Mouse (Mus musculus) MEL (cell line): Measurements from ENCODE around the gene Arf6. TPM values are rescaled to one million over a fixed set of nuclear protein-coding genes. Genes with fewer than 3 reads are reported as not detected.

ENCODE experiments used
- DNase-seq: peaks from one replicate; pipeline ENCODE4 v3.0.0; 2011; ENCODE audit warnings: low read depth, low spot score
- H3K27ac ChIP-seq: 2 replicates; pipeline ENCODE4 v1.5.1; 2012; ENCODE audit warnings: low read depth, mild to moderate bottlenecking, control low read depth, low read length, moderate library complexity; ENCODE audit not compliant: control insufficient read depth
- H3K27me3 ChIP-seq, 2 experiments: fragments of 150-350 bp in 1 of 2; sonication (generic) in 1 of 2; 2 replicates each; pipeline ENCODE4 v1.6.1; 2012; ENCODE audit warnings: low read length in 2 of 2, mild to moderate bottlenecking in 2 of 2, improper control_type of control experiment in 1 of 2, moderate library complexity in 1 of 2; ENCODE audit not compliant: insufficient read depth in 2 of 2, control insufficient read depth in 1 of 2
- H3K36me3 ChIP-seq, 2 experiments: 2 replicates each; pipeline ENCODE4 v1.6.1; 2012 to 2014; ENCODE audit warnings: low read length in 2 of 2, improper control_type of control experiment in 1 of 2, inconsistent platforms in 1 of 2, mild to moderate bottlenecking in 1 of 2; ENCODE audit not compliant: insufficient read depth in 2 of 2, control insufficient read depth in 1 of 2
- H3K4me1 ChIP-seq, 2 experiments: fragments of 150-350 bp in 1 of 2; sonication (generic) in 1 of 2; 2 replicates each; pipeline ENCODE4 v1.6.1; 2012; ENCODE audit warnings: low read length in 2 of 2, improper control_type of control experiment in 1 of 2, mild to moderate bottlenecking in 1 of 2; ENCODE audit not compliant: insufficient read depth in 2 of 2, control insufficient read depth in 1 of 2
- H3K4me3 ChIP-seq, 2 experiments: fragments of 150-350 bp in 1 of 2; sonication (generic) in 1 of 2; 2 replicates each; pipeline ENCODE4 v1.5.1; 2012; ENCODE audit warnings: low read depth in 2 of 2, low read length in 2 of 2, mild to moderate bottlenecking in 2 of 2, moderate library complexity in 2 of 2, control low read depth in 1 of 2, improper control_type of control experiment in 1 of 2; ENCODE audit not compliant: control insufficient read depth in 1 of 2, insufficient read depth in 1 of 2
- H3K79me2 ChIP-seq: 2 replicates; pipeline ENCODE4 v1.6.1; 2012; ENCODE audit warnings: mild to moderate bottlenecking, low read length, moderate library complexity; ENCODE audit not compliant: control insufficient read depth, poor library complexity, insufficient read depth
- H3K9ac ChIP-seq: 2 replicates; pipeline ENCODE4 v1.6.1; 2012; ENCODE audit warnings: low read depth, mild to moderate bottlenecking, control low read depth, low read length, moderate library complexity; ENCODE audit not compliant: control insufficient read depth, poor library complexity, severe bottlenecking
- H3K9me3 ChIP-seq: fragments of 150-350 bp; sonication (generic); replicated peaks from 2 replicates; pipeline ENCODE4 v1.6.1; 2012; ENCODE audit warnings: mild to moderate bottlenecking, low read length, improper control_type of control experiment, moderate library complexity; ENCODE audit not compliant: insufficient read depth
- BHLHE40 ChIP-seq: IDR thresholded peaks from 2 replicates; pipeline ENCODE4 v1.6.1; 2012; ENCODE audit warnings: low read depth, mild to moderate bottlenecking, inconsistent platforms, low read length, improper control_type of control experiment, borderline replicate concordance
- CHD1 ChIP-seq: IDR thresholded peaks from 2 replicates; pipeline ENCODE4 v1.6.1; 2012; ENCODE audit warnings: low read depth, mild to moderate bottlenecking, inconsistent platforms, low read length, improper control_type of control experiment
- CTCF ChIP-seq, 3 experiments: IDR thresholded peaks in 2 of 3; conservative IDR thresholded peaks in 1 of 3; 2 replicates each; pipeline ENCODE4 v1.5.1; 2011 to 2012; ENCODE audit warnings: low read length in 3 of 3, low read depth in 2 of 3, mild to moderate bottlenecking in 2 of 3, improper control_type of control experiment in 1 of 3, inconsistent platforms in 1 of 3, mixed read lengths in 1 of 3, moderate library complexity in 1 of 3; ENCODE audit not compliant: control insufficient read depth in 1 of 3, insufficient read depth in 1 of 3, poor library complexity in 1 of 3, severe bottlenecking in 1 of 3
- ELF1 ChIP-seq: IDR thresholded peaks from 2 replicates; pipeline ENCODE4 v1.6.1; 2014; ENCODE audit warnings: low read depth, mild to moderate bottlenecking, inconsistent platforms, low read length, improper control_type of control experiment, moderate library complexity
- EP300 ChIP-seq, 2 experiments: IDR thresholded peaks; 2 replicates each; pipeline ENCODE4 v1.6.1; 2011; ENCODE audit warnings: improper control_type of control experiment in 2 of 2, low read length in 2 of 2, low read depth in 1 of 2, mild to moderate bottlenecking in 1 of 2
- ETS1 ChIP-seq: IDR thresholded peaks from 2 replicates; pipeline ENCODE4 v1.6.1; 2012; ENCODE audit warnings: low read depth, mild to moderate bottlenecking, inconsistent platforms, low read length, improper control_type of control experiment, moderate library complexity
- GABPA ChIP-seq: IDR thresholded peaks from 2 replicates; pipeline ENCODE4 v1.6.1; 2012; ENCODE audit warnings: low read depth, mild to moderate bottlenecking, inconsistent platforms, low read length, improper control_type of control experiment, moderate library complexity
- HCFC1 ChIP-seq: IDR thresholded peaks from 2 replicates; pipeline ENCODE4 v1.6.1; 2012; ENCODE audit warnings: low read depth, mild to moderate bottlenecking, inconsistent platforms, low read length, improper control_type of control experiment, moderate library complexity
- MAFK ChIP-seq: IDR thresholded peaks from 2 replicates; pipeline ENCODE4 v1.6.1; 2011; ENCODE audit warnings: low read depth, mild to moderate bottlenecking, low read length, improper control_type of control experiment, borderline replicate concordance
- MAZ ChIP-seq: IDR thresholded peaks from 2 replicates; pipeline ENCODE4 v1.6.1; 2012; ENCODE audit warnings: low read depth, mild to moderate bottlenecking, inconsistent platforms, low read length, improper control_type of control experiment
- MEF2A ChIP-seq: IDR thresholded peaks from 2 replicates; pipeline ENCODE4 v1.6.1; 2014; ENCODE audit warnings: low read depth, mild to moderate bottlenecking, inconsistent platforms, low read length, improper control_type of control experiment; ENCODE audit not compliant: poor library complexity, insufficient replicate concordance, severe bottlenecking; ENCODE audit errors: extremely low read depth
- MXI1 ChIP-seq: IDR thresholded peaks from 2 replicates; pipeline ENCODE4 v1.6.1; 2011; ENCODE audit warnings: mild to moderate bottlenecking, low read depth, low read length, improper control_type of control experiment
- MYB ChIP-seq: IDR thresholded peaks from 2 replicates; pipeline ENCODE4 v1.6.1; 2011; ENCODE audit warnings: mild to moderate bottlenecking, low read depth, low read length, improper control_type of control experiment
- MYC ChIP-seq: IDR thresholded peaks from 2 replicates; pipeline ENCODE4 v1.6.1; 2011; ENCODE audit warnings: low read depth, mild to moderate bottlenecking, low read length, improper control_type of control experiment, moderate library complexity
- NELFE ChIP-seq: IDR thresholded peaks from 2 replicates; pipeline ENCODE4 v1.6.1; 2011; ENCODE audit warnings: low read depth, low read length, improper control_type of control experiment
- POLR2AphosphoS2 ChIP-seq: IDR thresholded peaks from 2 replicates; pipeline ENCODE4 v1.6.1; 2011; ENCODE audit warnings: low read length, improper control_type of control experiment
- RAD21 ChIP-seq: IDR thresholded peaks from 2 replicates; pipeline ENCODE4 v1.6.1; 2011; ENCODE audit warnings: mild to moderate bottlenecking, low read depth, low read length, improper control_type of control experiment
- RCOR1 ChIP-seq: IDR thresholded peaks from 2 replicates; pipeline ENCODE4 v1.6.1; 2012; ENCODE audit warnings: low read depth, mild to moderate bottlenecking, inconsistent platforms, low read length, improper control_type of control experiment
- SMC3 ChIP-seq: IDR thresholded peaks from 2 replicates; pipeline ENCODE4 v1.6.1; 2011; ENCODE audit warnings: low read depth, low read length, improper control_type of control experiment
- TAL1 ChIP-seq: IDR thresholded peaks from 2 replicates; pipeline ENCODE4 v1.6.1; 2012; ENCODE audit warnings: mild to moderate bottlenecking, inconsistent platforms, low read length, moderate library complexity, mixed read lengths
- TBP ChIP-seq: IDR thresholded peaks from 2 replicates; pipeline ENCODE4 v1.8.0; 2011; ENCODE audit warnings: low read depth, low read length, improper control_type of control experiment
- TCF12 ChIP-seq: IDR thresholded peaks from 2 replicates; pipeline ENCODE4 v1.6.1; 2014; ENCODE audit warnings: low read depth, mild to moderate bottlenecking, inconsistent platforms, low read length, improper control_type of control experiment, moderate library complexity
- USF1 ChIP-seq: IDR thresholded peaks from 2 replicates; pipeline ENCODE4 v1.6.1; 2014; ENCODE audit warnings: low read depth, mild to moderate bottlenecking, inconsistent platforms, low read length, improper control_type of control experiment, moderate library complexity
- USF2 ChIP-seq, 2 experiments: IDR thresholded peaks; 2 replicates each; pipeline ENCODE4 v1.6.1; 2011 to 2012; ENCODE audit warnings: improper control_type of control experiment in 2 of 2, low read length in 2 of 2, borderline replicate concordance in 1 of 2, inconsistent platforms in 1 of 2, low read depth in 1 of 2, mild to moderate bottlenecking in 1 of 2; ENCODE audit not compliant: insufficient read depth in 1 of 2
- ZMIZ1 ChIP-seq: IDR thresholded peaks from 2 replicates; pipeline ENCODE4 v1.6.1; 2012; ENCODE audit warnings: low read depth, mild to moderate bottlenecking, inconsistent platforms, low read length, improper control_type of control experiment, moderate library complexity
- ZNF384 ChIP-seq: IDR thresholded peaks from 2 replicates; pipeline ENCODE4 v1.6.1; 2012; ENCODE audit warnings: low read depth, mild to moderate bottlenecking, inconsistent platforms, low read length, improper control_type of control experiment
- polyA plus RNA-seq, 2 experiments: library from polyadenylated mRNA; stranded (reverse) in 1 of 2; unstranded in 1 of 2; fragments of >175 nt in 1 of 2; fragments of >200 nt in 1 of 2; gene quantifications; 2 replicates each; pipeline versions ENCODE4 v1.2.1 to v1.2.4; 2012; ENCODE audit warnings: low replicate concordance in 2 of 2, low read depth in 1 of 2; ENCODE audit not compliant: insufficient read length in 2 of 2, insufficient read depth in 1 of 2, missing spikeins in 1 of 2
- total RNA-seq: library from RNA; depleted of rRNA; stranded (reverse); fragments of 300-350 nt; gene quantifications from 2 replicates; pipeline ENCODE4 v1.2.3, GENCODE M21; 2012

Arf6 gene
- total and polyA plus RNA-seq, 3 experiments = 140 to 192 (median 181) TPM

DNA sequence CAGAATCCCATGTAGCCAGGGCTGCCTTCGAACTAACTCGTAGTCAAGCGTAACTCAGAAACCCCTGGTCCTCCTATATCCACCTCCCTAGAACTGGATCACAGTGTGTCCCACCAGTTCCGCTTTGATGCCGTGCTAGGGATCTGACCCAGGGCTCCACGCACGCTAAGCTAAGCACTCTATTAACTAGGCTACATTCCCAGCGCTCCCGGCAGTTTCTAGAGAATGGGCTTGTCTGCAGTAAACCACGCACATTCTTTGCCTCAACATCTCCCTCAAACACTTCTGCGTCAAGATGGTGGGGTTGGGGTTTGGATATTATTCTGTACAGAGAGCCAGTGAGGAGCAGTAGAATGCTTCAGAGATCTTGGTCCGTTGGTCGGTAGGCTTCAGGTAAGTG, 46.7 kb downstream of the Arf6 start:
- Histone ChIP-seq H3K4me1 (no peaks in the 10 kb centered on the region), H3K9me3 (no peaks in the 10 kb centered on the region)
- no peak for DNase-seq
- no peak for TF ChIP-seq HCFC1
- TF ChIP-seq MAFK = no peak
- TF ChIP-seq BHLHE40 = no peak
- no peak for TF ChIP-seq GABPA
- no peak for TF ChIP-seq POLR2AphosphoS2
- TF ChIP-seq SMC3 = no peak
- TF ChIP-seq ZMIZ1 = no peak
- TF ChIP-seq USF1 = no peak
- no peak for TF ChIP-seq RCOR1
- TF ChIP-seq ETS1 = no peak
- TF ChIP-seq MYC = no peak
- no peak for TF ChIP-seq TBP
- TF ChIP-seq MYB = no peak
- TF ChIP-seq MAZ = no peak
- no peak for TF ChIP-seq USF2 (IDR thresholded peaks at IDR 0.05; ENCODE audit: borderline replicate concordance in 1 of 2, insufficient read depth in 1 of 2, low read depth in 1 of 2, low read length in 2 of 2)
- no peak for TF ChIP-seq RAD21
- TF ChIP-seq, all 39 proteins: peak for 0
- Histone ChIP-seq H3K27me3 (peaks cover 0 to 2% of the 10 kb centered on the region in 2 experiments; a peak in 1 of 4 replicates), H3K79me2 (no peaks in the 10 kb centered on the region), H3K36me3 (no peaks in the 10 kb centered on the region), H3K4me3 (no peak overlapping the region), H3K9ac (no peak overlapping the region), H3K27ac (no peak overlapping the region)

DNA sequence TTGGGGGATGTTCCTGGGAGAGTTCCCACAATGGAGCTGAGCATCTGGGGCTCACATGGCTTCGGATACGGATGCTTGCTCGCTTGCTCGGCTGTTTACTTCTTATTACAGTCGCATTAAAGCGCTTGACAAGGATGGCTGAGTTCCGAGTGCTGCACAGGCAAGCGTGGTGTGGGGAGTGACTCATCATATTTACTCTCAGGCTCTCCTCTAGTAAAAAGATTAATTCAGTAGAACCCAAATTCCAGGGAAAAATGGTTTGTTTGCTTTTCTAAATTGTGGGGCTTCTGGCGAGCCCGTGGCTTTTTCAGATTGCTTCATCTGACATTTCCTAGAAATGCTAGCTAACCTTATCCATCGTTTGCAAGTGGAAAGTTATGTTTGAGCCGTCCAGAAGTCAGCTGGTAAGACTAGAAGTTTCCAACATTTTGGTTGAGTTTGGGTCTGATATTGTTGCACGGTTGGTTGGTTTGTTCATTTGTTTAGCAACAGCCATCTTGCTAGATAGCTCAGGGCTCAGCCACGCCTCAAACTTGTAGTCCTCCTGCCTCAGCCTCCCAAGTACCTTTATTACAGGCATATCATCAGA, 47.2 kb downstream of the Arf6 start:
- H3K9me3 ChIP-seq = no peaks in the 10 kb centered on the region
- no peak for TF ChIP-seq CHD1
- TF ChIP-seq RAD21 = no peak
- no peak for TF ChIP-seq GABPA
- no peak for TF ChIP-seq MEF2A
- TF ChIP-seq ZNF384 = no peak
- no peak for TF ChIP-seq MXI1
- no peak for TF ChIP-seq CTCF (IDR thresholded peaks at IDR 0.05 in 2 of 3, conservative IDR thresholded peaks at IDR 0.05 in 1 of 3; ENCODE audit: control insufficient read depth in 1 of 3, insufficient read depth in 1 of 3, low read depth in 2 of 3, low read length in 3 of 3, poor library complexity in 1 of 3, severe bottlenecking in 1 of 3)
- no peak for TF ChIP-seq EP300 (IDR thresholded peaks at IDR 0.05; ENCODE audit: low read depth in 1 of 2, low read length in 2 of 2)
- TF ChIP-seq ZMIZ1 = no peak
- no peak for TF ChIP-seq RCOR1
- TF ChIP-seq MAFK = no peak
- TF ChIP-seq HCFC1 = no peak
- TF ChIP-seq ELF1 = no peak
- TF ChIP-seq NELFE = no peak
- no peak for TF ChIP-seq USF1
- no peak for TF ChIP-seq MYB
- no peak for TF ChIP-seq TAL1
- TF ChIP-seq BHLHE40 = no peak
- TF ChIP-seq TCF12 = no peak
- no peak for DNase-seq
- peaks cover 0 to 2% of the 10 kb centered on the region in 2 experiments; a peak in 1 of 4 replicates for H3K27me3 ChIP-seq
- no peak overlapping the region for H3K4me3 ChIP-seq
- no peak overlapping the region for H3K9ac ChIP-seq
- no peak overlapping the region for H3K27ac ChIP-seq
- no peaks in the 10 kb centered on the region for H3K79me2 ChIP-seq
- no peaks in the 10 kb centered on the region for H3K36me3 ChIP-seq
- no peaks in the 10 kb centered on the region for H3K4me1 ChIP-seq
